Mouse (Mus musculus): ENCODE measurements around the gene Drc3.

- TF ChIP-seq POLR2A (IDR thresholded peaks at IDR 0.05; ENCODE audit: insufficient read depth, low read length) (no peak), CTCF (IDR thresholded peaks at IDR 0.05; ENCODE audit: low read depth, low read length) (no peak)
Observed at GRCm38 (mm10) chr11:60435133-60435532, 82.0 kb downstream of the Drc3 start.

All from ES-Bruce4 (cell line).